Mouse (Mus musculus) heart, postnatal 0 days (tissue): Measurements from ENCODE around the gene Prkd1.

ENCODE experiments used
- CTCF ChIP-seq: IDR thresholded peaks from 2 replicates; pipeline ENCODE4 v1.5.1; 2016; ENCODE audit warnings: antibody characterized with exemption, control low read depth, low read depth
- EP300 ChIP-seq: IDR thresholded peaks from 2 replicates; pipeline ENCODE4 v1.6.1; 2016; ENCODE audit warnings: antibody characterized with exemption, low read depth

GRCm38 (mm10) chr12:50560536-50560935 lies 88.4 kb downstream of the Prkd1 start:
- no peak for TF ChIP-seq CTCF
- TF ChIP-seq EP300 = no peak
